Mouse (Mus musculus): ENCODE results near the gene Castor1.

DNA sequence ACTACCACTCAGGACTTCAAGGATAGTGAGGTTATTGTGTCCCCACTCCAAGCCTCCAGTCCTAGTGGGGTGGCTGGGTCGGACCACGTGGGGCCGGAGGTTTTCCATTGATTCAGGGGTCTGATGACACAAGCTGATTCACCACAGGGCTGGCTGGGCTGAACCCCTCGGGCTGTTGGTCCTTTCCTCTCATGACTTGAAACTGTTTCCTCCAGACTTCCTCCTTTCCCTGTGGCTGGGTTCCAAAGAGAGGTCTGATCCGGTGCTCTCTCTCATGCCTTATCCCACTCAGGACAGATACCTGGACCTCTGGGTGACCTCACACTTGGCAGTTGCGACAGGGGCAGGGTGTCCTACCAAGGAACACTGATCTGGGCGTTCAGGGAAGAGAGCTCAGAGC, 22.1 kb downstream of the Castor1 start:
- TF ChIP-seq E2F4 (IDR thresholded peaks at IDR 0.05; ENCODE audit: insufficient replicate concordance, low read depth, low read length) (no peak), CTCF (conservative IDR thresholded peaks at IDR 0.05 in 1 of 2, IDR thresholded peaks at IDR 0.05 in 1 of 2; ENCODE audit: low read depth in 2 of 2, low read length in 2 of 2) (no peak)
